Mouse (Mus musculus) heart, postnatal 4 days (tissue): ENCODE data around the gene Nup85. TPM values are rescaled to one million over a fixed set of nuclear protein-coding genes. Genes with fewer than 3 reads are reported as not detected.

Experiments
- DNase-seq: peaks from one replicate; pipeline ENCODE4 v3.0.0; 2021
- total RNA-seq, 2 experiments: library from RNA; stranded (reverse); gene quantifications; 2 replicates each; pipeline ENCODE4 v1.2.3; 2021

The Nup85 gene
- total RNA-seq, 2 experiments from 2014 or later, result 46.6 to 50.5 TPM

- DNase-seq, result peak; percentile 38
These were observed 50.3 kb downstream of the Nup85 start for GRCm38 (mm10) chr11:115614346-115615107.

- peak; percentile 56 for DNase-seq
These were observed 51.0 kb downstream of the Nup85 start for GRCm38 (mm10) chr11:115615108-115615825.

- DNase-seq, result no peak
These were observed 51.6 kb downstream of the Nup85 start for GRCm38 (mm10) chr11:115615875-115616274.

GRCm38 (mm10) chr11:115616371-115616770, 52.1 kb downstream of the Nup85 start:
- no peak for DNase-seq

GRCm38 (mm10) chr11:115616893-115617292, 52.7 kb downstream of the Nup85 start:
- no peak for DNase-seq

- DNase-seq, result no peak
These were observed 53.8 kb downstream of the Nup85 start for GRCm38 (mm10) chr11:115618001-115618400.

GRCm38 (mm10) chr11:115618732-115619516, 54.7 kb downstream of the Nup85 start:
- DNase-seq, result no peak

- DNase-seq, result no peak
These were observed 55.7 kb downstream of the Nup85 start for GRCm38 (mm10) chr11:115619949-115620348.

GRCm38 (mm10) chr11:115623487-115624070, 59.3 kb downstream of the Nup85 start:
- no peak for DNase-seq

- DNase-seq, result peak; percentile 32
These were observed 61.6 kb downstream of the Nup85 start for GRCm38 (mm10) chr11:115625877-115626276.

GRCm38 (mm10) chr11:115626824-115627616, 62.8 kb downstream of the Nup85 start:
- no peak for DNase-seq

GRCm38 (mm10) chr11:115627705-115628464, 63.7 kb downstream of the Nup85 start, which contains the start of gene Slc25a19:
Gene Slc25a19, minus strand, starts transcription at chr11:115628295.
- DNase-seq, result peak; percentile 99

GRCm38 (mm10) chr11:115628465-115629101, 64.3 kb downstream of the Nup85 start:
- DNase-seq, result no peak

GRCm38 (mm10) chr11:115629734-115630531, 65.7 kb downstream of the Nup85 start:
- no peak for DNase-seq

- peak; percentile 27 for DNase-seq
These were observed 66.6 kb downstream of the Nup85 start for GRCm38 (mm10) chr11:115630532-115631504.

GRCm38 (mm10) chr11:115631505-115631890, 67.3 kb downstream of the Nup85 start:
- DNase-seq, result peak; percentile 67

GRCm38 (mm10) chr11:115632247-115632646, 68.0 kb downstream of the Nup85 start:
- DNase-seq, result no peak

GRCm38 (mm10) chr11:115632862-115633261, 68.6 kb downstream of the Nup85 start:
- DNase-seq, result no peak
